In the genomic region with DNA sequence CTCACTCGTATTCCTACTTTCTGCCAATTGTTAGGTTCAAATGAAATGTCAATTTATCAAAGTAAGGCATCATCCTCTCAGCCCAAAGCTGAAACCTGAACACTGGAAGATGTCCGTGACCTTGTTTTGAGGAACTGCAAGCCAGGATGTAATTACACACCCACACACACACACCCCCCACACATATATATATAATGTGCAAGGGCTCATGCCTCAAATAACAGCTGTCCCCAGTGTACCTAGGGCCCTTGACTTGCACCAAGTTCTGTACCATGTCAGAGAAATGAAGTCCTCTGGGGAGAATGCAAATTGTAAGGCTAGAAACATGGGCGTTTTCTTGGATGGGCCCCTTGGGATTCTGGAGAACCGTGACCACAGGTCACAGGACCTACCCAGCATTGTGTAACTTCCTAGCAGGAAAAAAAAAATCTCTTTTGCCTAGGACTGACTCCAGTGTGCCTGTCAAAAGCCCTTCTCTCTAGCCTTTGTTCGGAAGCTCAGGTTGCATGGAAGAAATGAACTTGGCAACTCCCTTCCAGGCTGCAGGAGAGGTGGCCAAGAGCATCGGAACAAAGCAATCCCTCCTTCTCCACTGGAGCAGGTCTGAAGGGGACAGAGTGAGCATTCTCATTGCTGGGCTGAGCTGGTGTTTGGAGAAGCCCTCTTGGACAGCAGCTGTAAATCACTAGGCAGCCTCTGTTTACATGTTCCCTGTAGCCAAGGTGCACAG, we compare ENCODE assay signal across 8 mouse cellular contexts.
A peak's percentile ranks its signal among the peaks of the same experiment; 100 is the strongest.
DNase-seq lines count a peak whose midpoint lies in the region; ATAC-seq and TF ChIP-seq lines count a peak whose summit lies in the region.

No protein-coding gene starts in this region.

- H3K36me3 ChIP-seq in heart, adult 2 months (ENCODE audit: control insufficient read depth, insufficient read depth, low read length) = peaks cover 13% of the 10 kb centered on the region
- H3K36me3 ChIP-seq in heart, embryonic 12.5 days = no peaks in the 10 kb centered on the region
- no peaks in the 10 kb centered on the region for H3K36me3 ChIP-seq in embryonic facial prominence, embryonic 14.5 days (ENCODE audit: control insufficient read depth, insufficient read depth, low read length)
- no peaks in the 10 kb centered on the region for H3K36me3 ChIP-seq in intestine, embryonic 16.5 days (ENCODE audit: control insufficient read depth, insufficient read depth, low read length)
- H3K36me3 ChIP-seq in limb, embryonic 15.5 days = no peaks in the 10 kb centered on the region
- no peaks in the 10 kb centered on the region for H3K36me3 ChIP-seq in midbrain, embryonic 11.5 days (ENCODE audit: control insufficient read depth, insufficient read depth, low read length)
- H3K36me3 ChIP-seq in liver, embryonic 12.5 days = no peaks in the 10 kb centered on the region

- DNase-seq in heart, adult 2 months = peak; percentile 45 to 60
- peak; percentile 38 for DNase-seq in embryonic facial prominence, embryonic 14.5 days (ENCODE audit: low spot score)
- no peak for DNase-seq in MN1 (ENCODE audit: low spot score)
- no peak for DNase-seq in midbrain, embryonic 11.5 days (ENCODE audit: low spot score, missing footprints)

- no peaks in the 10 kb centered on the region for H3K9me3 ChIP-seq in heart, embryonic 12.5 days (replicated peaks)
- H3K9me3 ChIP-seq in embryonic facial prominence, embryonic 14.5 days (ENCODE audit: control insufficient read depth, low read length) = no peaks in the 10 kb centered on the region
- H3K9me3 ChIP-seq in intestine, embryonic 16.5 days (ENCODE audit: control insufficient read depth, low read length) = no peaks in the 10 kb centered on the region
- no peaks in the 10 kb centered on the region for H3K9me3 ChIP-seq in limb, embryonic 15.5 days
- H3K9me3 ChIP-seq in midbrain, embryonic 11.5 days (ENCODE audit: control insufficient read depth, low read length) = no peaks in the 10 kb centered on the region
- H3K9me3 ChIP-seq in liver, embryonic 12.5 days (replicated peaks) = no peaks in the 10 kb centered on the region

- H3K79me2 ChIP-seq in heart, adult 2 months (replicated peaks; ENCODE audit: control insufficient read depth, insufficient read depth, low read length) = no peaks in the 10 kb centered on the region

- 39% methylated on average over 6 of the region's 6 CpGs for WGBS in heart, adult 2 months
- 66% methylated on average over 6 of the region's 6 CpGs for WGBS in heart, embryonic 12.5 days
- 45% methylated on average over 6 of the region's 6 CpGs for WGBS in embryonic facial prominence, embryonic 14.5 days
- WGBS in intestine, embryonic 16.5 days = 41% methylated on average over 6 of the region's 6 CpGs
- WGBS in limb, embryonic 15.5 days = 49% methylated on average over 6 of the region's 6 CpGs
- 73% methylated on average over 6 of the region's 6 CpGs for WGBS in midbrain, embryonic 11.5 days
- 45% methylated on average over 6 of the region's 6 CpGs for WGBS in liver, embryonic 12.5 days (ENCODE audit: insufficient replicate concordance)

- intact Hi-C loops in heart, adult 2 months (cut with DNase I) = loop anchor here (1.0 to 5.0 kb wide), 6 partner anchors 20 to 117 kb away; no protein-coding TSS in a partner anchor

- H3K4me3 ChIP-seq in heart, adult 2 months = no peak overlapping the region
- no peak overlapping the region for H3K4me3 ChIP-seq in heart, embryonic 12.5 days
- no peak overlapping the region for H3K4me3 ChIP-seq in embryonic facial prominence, embryonic 14.5 days (ENCODE audit: low read depth, low read length)
- no peak overlapping the region for H3K4me3 ChIP-seq in intestine, embryonic 16.5 days (ENCODE audit: low read length)
- no peak overlapping the region for H3K4me3 ChIP-seq in limb, embryonic 15.5 days
- no peak overlapping the region for H3K4me3 ChIP-seq in midbrain, embryonic 11.5 days (ENCODE audit: low read depth, low read length)
- H3K4me3 ChIP-seq in liver, embryonic 12.5 days = no peak overlapping the region

- H3K27me3 ChIP-seq in heart, adult 2 months (ENCODE audit: control insufficient read depth, insufficient read depth, low read length) = no peaks in the 10 kb centered on the region
- H3K27me3 ChIP-seq in heart, embryonic 12.5 days (replicated peaks) = no peaks in the 10 kb centered on the region
- H3K27me3 ChIP-seq in embryonic facial prominence, embryonic 14.5 days (replicated peaks; ENCODE audit: control insufficient read depth, insufficient read depth, low read length) = no peaks in the 10 kb centered on the region
- H3K27me3 ChIP-seq in intestine, embryonic 16.5 days (replicated peaks; ENCODE audit: control insufficient read depth, insufficient read depth, low read length) = no peaks in the 10 kb centered on the region
- no peaks in the 10 kb centered on the region for H3K27me3 ChIP-seq in limb, embryonic 15.5 days
- no peaks in the 10 kb centered on the region for H3K27me3 ChIP-seq in midbrain, embryonic 11.5 days (ENCODE audit: control insufficient read depth, insufficient read depth, low read length)
- no peaks in the 10 kb centered on the region for H3K27me3 ChIP-seq in liver, embryonic 12.5 days (replicated peaks)

- peak overlapping the region; percentile 17; the same call in 1 of the 2 replicates for H3K9ac ChIP-seq in heart, adult 2 months (ENCODE audit: low read depth, low read length)
- H3K9ac ChIP-seq in heart, embryonic 12.5 days = no peak overlapping the region
- H3K9ac ChIP-seq in embryonic facial prominence, embryonic 14.5 days (ENCODE audit: low read depth, low read length) = no peak overlapping the region
- no peak overlapping the region for H3K9ac ChIP-seq in intestine, embryonic 16.5 days (ENCODE audit: low read depth, low read length)
- no peak overlapping the region for H3K9ac ChIP-seq in limb, embryonic 15.5 days
- H3K9ac ChIP-seq in midbrain, embryonic 11.5 days (ENCODE audit: low read length) = no peak overlapping the region
- no peak overlapping the region for H3K9ac ChIP-seq in liver, embryonic 12.5 days

- no peak for TF ChIP-seq CTCF in heart, adult 2 months (IDR thresholded peaks at IDR 0.05)

- ATAC-seq in heart, embryonic 12.5 days (ENCODE audit: insufficient number of reproducible peaks, low FRiP score) = no peak
- peak; percentile 70 for ATAC-seq in embryonic facial prominence, embryonic 14.5 days (ENCODE audit: low read depth)
- peak; percentile 59 for ATAC-seq in intestine, embryonic 16.5 days
- peak; percentile 69 for ATAC-seq in limb, embryonic 15.5 days (ENCODE audit: insufficient number of reproducible peaks, low FRiP score, low TSS enrichment, low read depth)
- no peak for ATAC-seq in midbrain, embryonic 11.5 days (ENCODE audit: low FRiP score)
- ATAC-seq in liver, embryonic 12.5 days = no peak

- H3K4me1 ChIP-seq in heart, adult 2 months (ENCODE audit: control insufficient read depth, insufficient read depth, low read length) = peaks cover 11% of the 10 kb centered on the region
- H3K4me1 ChIP-seq in heart, embryonic 12.5 days (replicated peaks) = no peaks in the 10 kb centered on the region
- H3K4me1 ChIP-seq in embryonic facial prominence, embryonic 14.5 days (ENCODE audit: control insufficient read depth, insufficient read depth, low read length) = peaks cover 14% of the 10 kb centered on the region; the same call in 1 of the 2 replicates
- peaks cover 10% of the 10 kb centered on the region; the same call in 1 of the 2 replicates for H3K4me1 ChIP-seq in intestine, embryonic 16.5 days (ENCODE audit: control insufficient read depth, insufficient read depth, low read length)
- H3K4me1 ChIP-seq in limb, embryonic 15.5 days = peaks cover 14% of the 10 kb centered on the region
- no peaks in the 10 kb centered on the region for H3K4me1 ChIP-seq in midbrain, embryonic 11.5 days (ENCODE audit: control insufficient read depth, insufficient read depth, low read length)
- H3K4me1 ChIP-seq in liver, embryonic 12.5 days = no peaks in the 10 kb centered on the region

- peak; percentile 35; the same call in 1 of the 2 replicates for TF ChIP-seq POLR2A in heart, adult 2 months (IDR thresholded peaks at IDR 0.05; ENCODE audit: insufficient read depth, low read depth, low read length)

- H3K4me2 ChIP-seq in heart, embryonic 12.5 days = no peak overlapping the region
- H3K4me2 ChIP-seq in embryonic facial prominence, embryonic 14.5 days (ENCODE audit: low read depth, low read length) = no peak overlapping the region
- no peak overlapping the region for H3K4me2 ChIP-seq in intestine, embryonic 16.5 days (ENCODE audit: low read depth, low read length)
- H3K4me2 ChIP-seq in limb, embryonic 15.5 days = no peak overlapping the region
- no peak overlapping the region for H3K4me2 ChIP-seq in midbrain, embryonic 11.5 days
- no peak overlapping the region for H3K4me2 ChIP-seq in liver, embryonic 12.5 days

- TF ChIP-seq EP300 in heart, adult 2 months (IDR thresholded peaks at IDR 0.05; ENCODE audit: insufficient read depth, low read depth, low read length) = peak; percentile 65; the same call in 1 of the 2 replicates

- peak overlapping the region; percentile 79 for H3K27ac ChIP-seq in heart, adult 2 months
- H3K27ac ChIP-seq in heart, embryonic 12.5 days (ENCODE audit: poor library complexity, severe bottlenecking) = no peak overlapping the region
- peak overlapping the region; percentile 17; the same call in 1 of the 2 replicates for H3K27ac ChIP-seq in embryonic facial prominence, embryonic 14.5 days (replicated peaks; ENCODE audit: low read depth, low read length)
- peak overlapping the region; percentile 54; the same call in 1 of the 2 replicates for H3K27ac ChIP-seq in intestine, embryonic 16.5 days (ENCODE audit: low read length)
- peak overlapping the region; percentile 69 for H3K27ac ChIP-seq in limb, embryonic 15.5 days
- no peak overlapping the region for H3K27ac ChIP-seq in midbrain, embryonic 11.5 days (ENCODE audit: low read depth, low read length)
- H3K27ac ChIP-seq in liver, embryonic 12.5 days = no peak overlapping the region

Comparison
In these comparisons a context has a peak if more than half of its experiments do, and no peak if none do; other contexts are left out.
1. H3K27ac ChIP-seq: peak in heart, adult 2 months (single experiment), embryonic facial prominence, embryonic 14.5 days (single experiment), intestine, embryonic 16.5 days (single experiment) and limb, embryonic 15.5 days (single experiment); none in heart, embryonic 12.5 days (single experiment), midbrain, embryonic 11.5 days (single experiment) and liver, embryonic 12.5 days (single experiment).
2. DNase-seq: peak in heart, adult 2 months (2 of 2) and embryonic facial prominence, embryonic 14.5 days (single experiment); none in MN1 (single experiment) and midbrain, embryonic 11.5 days (single experiment).
3. ATAC-seq: peak in embryonic facial prominence, embryonic 14.5 days (single experiment), intestine, embryonic 16.5 days (single experiment) and limb, embryonic 15.5 days (single experiment); none in heart, embryonic 12.5 days (single experiment), midbrain, embryonic 11.5 days (single experiment) and liver, embryonic 12.5 days (single experiment).